Mouse (Mus musculus): ENCODE data around the gene Ipo9.
"Not testable (repeated sequence)": the region's sequence is repeated elsewhere in the genome, so short reads cannot be mapped to it uniquely, and the experiment has no call there.

Gene Ipo9

DNA sequence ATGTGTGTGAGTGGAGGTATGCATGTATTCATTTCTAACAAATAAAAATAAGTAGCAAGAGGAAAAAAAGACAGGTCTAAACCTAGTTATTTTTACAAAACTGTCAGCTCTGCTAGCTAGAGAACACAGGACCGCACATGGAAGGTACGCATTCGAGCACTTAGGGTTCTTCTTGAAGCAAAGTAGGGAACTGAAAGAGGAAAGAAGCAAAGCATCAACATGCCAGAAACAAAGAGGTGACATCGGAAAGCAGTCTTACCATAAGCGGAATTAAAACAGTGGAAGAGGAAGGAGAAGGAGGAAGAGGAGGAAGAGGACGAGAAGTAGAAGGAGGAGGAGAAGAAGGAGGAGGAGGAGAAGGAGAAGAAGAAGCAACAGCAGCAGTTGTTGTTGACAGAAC, 2.9 kb downstream of the Ipo9 start:
- DNase-seq (ENCODE audit: low spot score in 2 of 2): no peak

DNA sequence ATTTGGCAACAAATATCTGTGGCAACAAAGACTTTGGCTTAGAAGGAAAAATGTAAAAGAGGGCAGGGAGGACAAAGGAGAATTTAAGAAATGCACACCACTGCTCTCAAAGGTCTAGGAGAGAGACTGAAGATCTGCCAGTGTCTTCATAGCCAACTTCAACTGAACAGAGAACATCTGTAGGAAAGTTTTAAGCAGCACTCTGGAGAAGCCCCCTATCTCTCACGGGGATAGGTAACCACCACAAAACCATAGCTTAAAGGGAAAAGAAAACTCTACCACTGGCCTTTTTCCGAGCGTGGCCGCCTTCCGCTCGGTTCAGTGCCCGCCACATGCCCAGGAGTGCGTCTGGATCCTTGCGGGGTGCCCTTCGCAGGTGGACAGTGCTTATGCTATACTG, 3.7 kb downstream of the Ipo9 start:
- DNase-seq (ENCODE audit: low spot score in 2 of 2): no peak

DNA sequence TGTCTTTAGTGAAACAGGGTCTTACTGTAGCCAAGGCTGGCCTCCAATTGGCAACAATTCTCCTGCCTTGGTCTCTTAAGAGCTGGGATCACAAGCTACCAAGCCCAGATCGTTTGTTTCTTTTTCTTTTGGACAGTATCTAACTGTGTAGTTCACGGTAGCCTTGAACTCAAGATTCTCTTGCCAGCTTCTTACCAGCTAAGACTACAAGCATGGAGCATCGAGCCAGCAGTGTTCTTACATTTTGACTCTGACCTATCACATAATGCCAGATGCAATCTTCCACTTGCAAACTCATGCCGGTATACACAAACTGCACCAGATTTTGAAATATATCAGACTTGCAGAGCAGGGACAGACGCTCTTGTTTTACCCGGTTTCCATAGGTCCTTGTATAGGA, 7.5 kb downstream of the Ipo9 start:
- DNase-seq (ENCODE audit: low spot score in 2 of 2): no peak

DNA sequence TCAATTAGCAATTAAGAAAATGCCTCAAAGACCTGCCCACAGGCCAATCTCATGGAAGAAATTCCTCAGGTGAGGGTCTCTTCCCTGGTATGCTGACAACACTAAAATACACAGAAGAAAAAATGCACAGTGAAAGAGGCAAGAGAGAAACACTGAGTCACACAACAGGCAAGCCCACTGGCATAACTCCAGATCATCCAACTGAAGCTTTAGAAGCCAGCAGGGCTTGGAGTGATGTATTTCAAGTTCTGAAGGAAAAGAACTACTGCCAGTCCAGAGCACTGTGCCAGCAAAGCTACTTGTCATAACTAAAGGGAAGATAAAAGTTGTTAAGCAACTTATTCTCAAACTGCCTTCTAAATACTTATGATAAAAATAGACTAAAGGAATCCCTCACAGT, 16.3 kb downstream of the Ipo9 start:
- DNase-seq (ENCODE audit: low spot score in 2 of 2): no peak

DNA sequence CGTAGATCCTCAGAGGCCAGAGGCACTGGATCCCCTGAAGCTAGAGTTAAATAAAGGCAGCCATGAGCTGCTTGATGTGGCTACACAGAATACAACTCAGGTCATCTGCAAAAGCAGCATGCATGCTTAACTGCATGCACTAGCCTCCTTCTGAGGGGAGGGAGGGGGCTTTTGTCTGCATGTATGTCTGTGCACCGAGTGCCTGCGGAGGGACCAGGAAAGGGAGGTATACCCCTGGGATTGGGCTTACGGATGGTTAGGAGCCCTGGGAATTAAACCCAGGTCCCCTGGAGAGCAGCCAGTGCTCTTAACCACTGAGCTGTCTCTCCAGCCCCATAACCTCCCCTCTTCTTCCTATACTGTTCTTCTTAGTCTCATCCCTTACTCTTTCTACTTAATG, 18.2 kb downstream of the Ipo9 start:
- DNase-seq (ENCODE audit: low spot score in 2 of 2): no peak

DNA sequence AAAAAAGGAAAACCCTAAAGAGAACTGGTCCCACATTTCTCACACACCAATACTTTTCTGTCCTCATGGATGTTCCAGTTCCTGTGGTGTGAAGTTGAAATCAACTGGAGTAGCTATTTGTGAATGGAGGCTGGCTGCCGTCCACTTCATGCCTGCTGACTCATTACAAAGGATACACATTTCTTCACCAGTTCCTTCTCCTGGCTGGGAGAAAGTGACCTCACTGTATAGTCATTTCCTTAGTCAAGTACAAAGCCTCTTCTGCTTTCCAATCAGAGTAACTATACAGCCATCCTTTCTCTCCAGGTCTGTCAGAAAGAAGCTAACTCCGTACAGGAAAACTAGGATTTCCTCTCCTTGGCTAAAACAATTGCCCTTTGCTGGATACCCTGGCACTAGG, 19.3 kb downstream of the Ipo9 start:
- no peak for DNase-seq (ENCODE audit: low spot score in 2 of 2)

DNA sequence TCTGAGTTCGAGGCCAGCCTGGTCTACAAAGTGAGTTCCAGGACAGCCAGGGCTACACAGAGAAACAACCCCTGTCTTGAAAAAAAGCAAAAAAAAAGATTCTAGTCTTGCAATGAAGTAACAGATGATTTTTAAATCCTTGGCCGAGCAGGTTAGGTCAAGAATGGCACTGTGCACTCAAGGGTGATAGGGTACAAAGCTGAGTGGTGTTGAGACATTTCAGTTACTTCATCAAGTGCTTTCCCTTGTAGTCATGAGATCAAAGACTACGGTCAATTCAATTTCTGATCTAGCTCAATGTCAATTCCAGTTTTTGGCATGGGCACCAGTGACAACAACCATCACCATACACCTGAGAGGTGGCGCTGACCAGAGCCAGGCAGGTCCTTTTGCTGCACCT, 21.3 kb downstream of the Ipo9 start:
- DNase-seq (ENCODE audit: low spot score in 2 of 2): no peak

DNA sequence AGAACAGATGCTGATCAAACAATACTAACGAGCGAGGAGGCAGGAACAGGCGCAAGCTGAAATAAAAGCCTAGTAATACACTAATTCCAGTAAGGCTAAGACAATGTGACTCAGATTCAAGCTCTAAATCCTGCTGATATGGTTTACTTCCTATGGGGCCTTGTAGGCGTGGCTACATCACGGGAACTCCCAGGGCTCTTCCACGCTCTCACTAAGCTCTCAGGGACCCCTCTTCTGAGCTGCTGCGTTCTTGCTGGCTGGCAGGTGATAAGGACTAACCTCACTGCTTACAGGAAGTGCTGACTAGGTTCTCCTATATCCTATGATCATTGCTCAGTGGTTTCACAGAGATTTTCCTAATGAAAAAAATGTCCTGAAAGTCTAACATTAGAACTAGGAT, 24.9 kb downstream of the Ipo9 start:
- no peak for DNase-seq (ENCODE audit: low spot score in 2 of 2)

DNA sequence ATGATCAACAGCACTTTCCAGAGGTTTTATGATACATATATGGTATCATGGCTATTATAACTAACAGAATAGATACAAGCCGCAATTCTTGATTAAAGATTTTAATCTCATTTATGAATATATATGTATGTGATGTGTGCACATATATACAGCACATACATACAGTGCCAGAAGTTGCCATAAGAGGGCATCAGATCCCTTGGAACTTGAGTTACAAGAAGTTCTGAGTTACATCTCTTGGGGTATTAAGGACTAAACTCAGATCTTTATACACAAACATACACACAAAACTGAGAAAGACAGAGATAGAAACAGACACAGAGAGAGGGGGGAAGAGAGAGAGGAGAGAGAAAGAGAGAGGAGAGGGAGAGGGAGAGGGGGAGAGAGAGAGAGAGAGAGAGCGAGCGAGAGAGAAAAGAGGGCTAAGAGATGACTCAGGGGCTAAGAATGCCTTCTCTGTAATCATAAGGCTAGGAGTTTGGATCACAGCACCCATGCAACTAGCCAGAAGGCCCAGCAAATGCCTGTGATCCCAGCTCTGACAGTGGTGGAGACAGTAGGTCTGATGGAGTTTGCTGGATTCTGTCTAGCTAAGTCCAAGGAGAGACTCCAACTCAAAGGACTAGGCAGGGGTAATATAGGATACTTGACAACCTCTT, 28.7 kb downstream of the Ipo9 start:
- DNase-seq (ENCODE audit: low spot score in 2 of 2): no peak

DNA sequence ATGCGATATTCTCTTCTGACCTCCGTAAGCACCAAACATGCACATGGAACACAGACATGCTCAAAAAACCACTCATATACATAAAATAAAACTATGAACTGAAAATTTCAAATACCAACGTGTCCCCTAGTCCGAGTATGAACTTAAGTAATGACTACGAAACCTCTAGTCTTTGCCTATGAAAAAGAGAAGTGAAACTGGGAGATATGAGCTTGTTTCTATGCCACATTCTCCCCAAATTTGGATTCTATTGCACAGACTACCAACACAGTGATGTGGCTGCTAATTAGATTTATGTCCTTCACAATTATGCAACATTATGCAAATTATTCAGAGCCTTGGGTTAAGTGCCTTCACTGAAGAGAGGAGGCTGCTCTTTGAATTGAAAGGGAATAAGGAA, 30.8 kb downstream of the Ipo9 start:
- DNase-seq (ENCODE audit: low spot score in 2 of 2): no peak

DNA sequence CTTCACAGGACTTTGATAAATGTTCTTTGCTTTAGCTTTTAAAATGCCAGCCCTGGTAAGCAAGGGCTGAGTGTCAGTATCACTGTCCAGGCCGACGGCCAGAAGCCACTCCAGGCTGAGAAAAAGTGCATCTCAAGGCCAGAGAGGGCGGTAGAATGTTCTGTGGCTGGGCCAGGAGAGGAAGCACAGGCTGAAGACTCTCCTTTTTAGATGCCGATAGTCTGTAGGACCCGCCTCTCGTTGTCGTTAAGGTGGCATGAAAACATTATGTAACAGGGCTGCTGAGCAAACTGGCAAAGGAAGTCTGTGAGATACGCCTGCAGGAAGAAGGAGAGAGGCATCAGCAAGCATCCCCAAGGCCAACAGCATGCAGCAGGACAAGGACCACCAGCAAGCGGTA, 45.1 kb downstream of the Ipo9 start:
- no peak for DNase-seq (ENCODE audit: low spot score in 2 of 2)

DNA sequence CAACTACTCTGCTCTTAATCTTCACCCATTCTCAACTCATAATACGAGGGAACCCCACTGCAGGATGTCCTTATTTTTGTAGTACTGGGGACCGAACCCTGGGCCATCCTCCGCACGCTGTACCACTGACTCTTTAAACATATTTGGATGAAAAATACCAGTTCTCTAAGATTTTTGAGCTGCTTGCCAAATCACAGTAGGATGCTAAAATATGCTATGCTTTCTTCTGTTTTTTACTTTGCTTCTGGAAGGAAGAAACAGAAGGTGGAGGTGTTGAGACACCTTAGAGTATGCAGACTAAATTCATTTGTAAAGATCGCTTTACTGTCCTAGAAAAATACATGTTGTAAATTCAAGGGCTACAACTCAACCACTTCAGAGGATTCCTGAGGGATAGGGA, 46.1 kb downstream of the Ipo9 start:
- no peak for DNase-seq (ENCODE audit: low spot score in 2 of 2)

DNA sequence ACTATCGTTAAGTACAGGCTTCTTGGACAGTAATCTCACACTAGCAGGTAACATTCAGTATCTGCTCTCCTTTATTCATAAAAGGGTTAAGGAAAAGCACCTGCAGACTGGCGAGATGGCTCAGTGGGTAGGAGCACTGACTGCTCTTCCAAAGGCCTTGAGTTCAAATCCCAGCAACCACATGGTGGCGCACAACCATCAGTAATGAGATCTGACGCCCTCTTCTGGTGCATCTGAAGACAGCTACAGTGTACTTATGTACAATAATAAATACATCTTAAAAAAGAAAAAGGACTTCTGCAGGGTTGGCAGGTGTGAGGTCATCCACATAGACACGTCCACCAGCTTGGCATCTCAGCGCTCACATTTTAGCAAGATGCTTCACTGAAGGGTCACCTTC, 48.7 kb downstream of the Ipo9 start:
- not testable (repeated sequence) for DNase-seq (ENCODE audit: low spot score in 2 of 2)

DNA sequence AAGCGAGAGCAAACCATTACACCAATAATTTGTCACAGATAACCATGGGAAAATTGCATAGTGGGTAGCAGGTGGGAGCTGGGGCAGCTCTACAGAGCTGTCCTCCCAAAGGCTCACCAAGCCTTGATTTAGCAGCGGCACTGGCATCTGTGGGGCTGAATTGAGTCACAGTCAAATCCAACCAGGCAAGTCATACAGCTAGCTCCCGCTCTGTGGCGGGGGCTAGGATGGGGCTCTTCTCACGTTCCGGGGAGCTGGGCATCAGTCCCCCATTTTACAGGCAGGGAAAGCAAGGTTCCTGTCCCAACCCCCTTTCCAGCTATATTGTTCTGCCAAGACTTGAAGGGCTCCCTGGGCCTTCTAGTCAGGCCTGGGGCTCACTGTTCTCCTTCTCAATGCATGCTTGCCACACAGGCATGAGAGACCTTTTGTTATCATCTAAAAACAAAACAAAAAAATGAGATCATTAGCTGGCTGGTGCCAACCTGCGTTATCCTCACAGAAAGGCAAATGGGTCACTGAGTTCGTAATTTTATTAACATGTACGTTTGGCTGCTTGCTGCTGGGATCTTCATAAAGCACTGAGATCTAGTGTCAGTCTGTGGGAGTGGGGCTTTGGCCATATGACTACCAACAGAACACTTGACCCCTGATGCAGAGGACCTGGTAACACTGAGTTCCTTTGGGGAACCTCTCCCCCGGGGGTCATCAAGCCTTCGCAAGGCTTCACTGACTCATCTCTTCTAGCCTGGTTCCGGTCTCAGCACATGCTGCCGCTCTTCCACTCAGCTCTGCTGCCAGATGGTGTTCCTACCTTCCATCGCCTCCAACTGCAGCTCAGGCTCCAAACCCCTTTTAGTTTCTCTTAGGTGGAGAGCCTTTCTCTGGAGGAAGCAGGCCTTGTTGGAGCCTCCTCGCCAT, 50.0 kb downstream of the Ipo9 start:
- DNase-seq (ENCODE audit: low spot score in 2 of 2): no peak

DNA sequence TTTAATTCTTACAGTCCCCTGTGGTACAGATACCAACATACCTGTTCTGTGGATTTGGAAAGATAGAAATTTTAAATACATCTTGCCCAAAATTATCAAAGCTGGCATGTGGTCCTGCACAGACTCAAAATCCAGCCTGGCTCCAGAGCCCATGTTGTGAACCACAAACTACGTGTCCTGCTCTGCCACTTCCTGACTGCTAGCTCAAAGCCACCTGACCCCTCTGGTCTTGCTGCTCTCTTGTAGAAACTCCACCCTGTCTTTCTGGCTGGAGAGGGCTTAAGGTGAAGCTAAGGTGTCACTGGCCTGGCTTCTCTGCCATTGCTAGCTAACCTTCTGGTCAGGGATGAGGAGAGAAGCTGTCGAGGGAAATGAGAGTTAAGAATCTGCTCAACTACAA, 51.3 kb downstream of the Ipo9 start:
- no peak for DNase-seq (ENCODE audit: low spot score in 2 of 2)

DNA sequence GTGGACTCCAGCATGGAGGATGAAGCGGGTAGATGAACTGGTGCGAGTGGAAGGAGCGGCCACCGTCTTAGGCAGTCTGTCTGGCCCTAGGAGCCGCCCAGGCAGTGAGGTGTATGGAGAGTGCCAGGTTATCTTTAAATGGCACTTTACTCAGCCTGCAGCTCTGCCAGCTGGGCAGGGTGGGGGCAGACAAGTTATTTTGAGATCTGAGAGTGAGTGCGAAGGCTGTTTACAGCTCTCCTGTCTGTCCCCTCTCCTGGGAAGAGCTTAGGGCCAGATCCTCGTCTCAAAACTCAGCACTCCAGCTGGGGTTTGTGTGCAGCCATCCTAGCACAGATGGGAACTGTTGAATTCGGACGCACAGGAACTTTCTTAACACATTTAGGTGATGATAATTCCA, 51.7 kb downstream of the Ipo9 start:
- no peak for DNase-seq (ENCODE audit: low spot score in 2 of 2)

DNA sequence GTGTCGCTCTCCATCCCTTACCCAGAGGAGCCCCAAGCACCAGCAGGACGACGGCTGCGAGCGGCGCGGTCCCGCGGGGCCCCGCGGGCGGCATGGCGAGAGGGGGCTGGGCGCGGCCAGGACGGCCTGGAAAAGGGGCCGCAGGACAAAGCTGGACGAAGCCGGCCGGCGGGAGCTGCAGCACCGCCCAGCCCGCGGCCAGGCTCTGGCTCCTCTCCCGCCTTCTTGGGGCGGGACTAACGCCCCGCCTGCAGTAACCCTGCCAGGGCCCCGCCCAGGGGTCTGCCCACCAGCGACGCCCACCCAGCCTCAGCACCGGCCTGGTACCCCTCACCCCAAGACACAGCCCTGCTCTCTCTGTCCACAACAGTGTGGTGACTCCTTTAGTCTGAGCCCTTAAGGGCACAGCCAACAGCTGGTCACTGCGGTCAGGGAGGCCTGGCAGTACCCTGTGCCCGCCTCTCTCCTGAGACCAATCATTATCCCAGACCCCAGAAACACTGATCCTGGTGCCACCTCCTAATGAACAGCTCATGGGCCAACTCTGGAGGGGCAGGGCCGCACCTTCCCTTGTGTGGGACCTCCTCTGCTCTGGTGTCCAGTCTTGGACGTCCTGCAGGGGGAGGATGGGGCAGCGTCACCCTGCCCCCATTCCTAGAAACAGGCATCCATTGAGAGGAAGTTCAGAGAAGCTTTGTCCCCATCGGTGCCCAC, 55.3 kb downstream of the Ipo9 start, which contains the start of gene Shisa4:
TSS of gene Shisa4 (minus strand) at position 370 of the 714 bp plus-strand sequence.
- peak; percentile 58 to 62 for DNase-seq (ENCODE audit: low spot score in 2 of 2)

DNA sequence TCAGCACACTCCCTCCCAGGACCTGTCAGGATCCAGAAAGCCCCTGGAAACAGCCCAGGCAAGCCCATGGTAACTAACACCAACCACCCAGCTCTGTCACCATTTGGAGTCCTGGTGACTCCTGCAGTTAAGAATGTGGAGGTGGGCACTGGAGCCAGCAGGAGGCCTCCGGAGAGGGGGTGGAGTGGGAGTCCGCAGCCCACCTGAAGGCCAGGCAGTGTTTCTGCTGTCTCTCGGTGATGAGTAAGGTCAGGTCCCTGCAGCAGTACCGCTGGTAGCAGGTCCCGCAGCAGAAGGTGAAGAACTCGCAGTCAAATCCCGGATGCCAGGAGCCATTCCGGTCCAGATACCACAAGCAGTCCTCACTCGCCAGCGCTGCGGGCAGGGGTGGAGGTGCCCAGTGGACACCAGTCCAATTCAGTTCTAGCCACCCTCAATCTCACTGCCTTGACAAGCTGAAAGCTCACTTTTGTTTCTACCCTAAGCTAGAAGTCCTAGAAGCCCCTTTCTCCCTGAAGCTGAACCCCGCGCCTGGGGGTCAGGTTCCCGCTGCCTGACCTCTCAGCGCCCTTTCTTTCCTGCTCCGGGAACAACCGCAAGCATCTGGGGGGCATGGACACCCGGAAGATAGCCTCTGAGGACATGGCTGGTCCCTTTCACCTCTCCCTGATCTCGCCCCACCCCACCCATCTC, 56.0 kb downstream of the Ipo9 start:
- DNase-seq (ENCODE audit: low spot score in 2 of 2): no peak

DNA sequence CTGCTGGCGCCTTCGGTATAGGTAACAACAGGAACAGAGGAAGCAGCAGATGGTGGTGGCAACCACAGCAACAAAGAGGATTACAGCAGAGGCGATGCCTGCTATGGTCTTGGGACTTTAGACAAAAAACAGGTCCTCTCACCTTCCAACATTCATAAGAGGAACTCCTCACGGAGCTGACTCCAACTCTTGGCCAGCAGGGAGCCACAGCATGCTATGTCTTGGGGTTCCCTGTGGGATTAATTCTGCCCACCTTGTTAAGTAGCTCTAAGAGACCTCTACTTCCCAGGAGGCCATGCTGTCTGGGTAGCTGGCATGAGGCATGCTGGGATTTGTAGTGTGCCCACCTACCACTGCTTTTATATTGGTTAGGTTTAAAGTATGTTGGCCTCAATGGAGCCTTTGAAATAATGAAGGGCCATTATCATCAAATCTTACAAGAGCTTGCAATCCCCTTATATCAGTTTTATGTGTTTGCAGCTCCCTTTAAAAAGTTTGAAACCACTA, 57.1 kb downstream of the Ipo9 start:
- DNase-seq (ENCODE audit: low spot score in 2 of 2): no peak

DNA sequence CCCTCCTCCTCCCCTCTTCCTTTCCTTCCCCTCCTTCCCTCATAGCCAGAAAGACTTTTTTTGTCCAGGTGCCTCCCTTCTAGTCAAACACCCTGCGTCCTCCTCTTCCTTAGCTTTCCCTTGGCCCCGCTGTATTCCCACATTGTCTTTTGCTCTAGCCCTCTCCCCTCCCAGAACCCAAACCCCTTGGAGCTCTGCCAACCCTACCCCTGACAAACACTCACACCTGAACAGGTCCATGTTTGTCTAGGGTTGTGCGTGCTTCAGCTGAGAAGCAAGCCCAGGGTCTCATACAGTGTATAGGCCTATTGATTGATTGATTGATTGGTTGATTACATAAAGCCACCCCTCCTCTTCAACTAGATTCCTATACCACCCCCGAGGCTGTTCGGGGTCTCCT, 60.9 kb downstream of the Ipo9 start:
- no peak for DNase-seq (ENCODE audit: low spot score in 2 of 2)

DNA sequence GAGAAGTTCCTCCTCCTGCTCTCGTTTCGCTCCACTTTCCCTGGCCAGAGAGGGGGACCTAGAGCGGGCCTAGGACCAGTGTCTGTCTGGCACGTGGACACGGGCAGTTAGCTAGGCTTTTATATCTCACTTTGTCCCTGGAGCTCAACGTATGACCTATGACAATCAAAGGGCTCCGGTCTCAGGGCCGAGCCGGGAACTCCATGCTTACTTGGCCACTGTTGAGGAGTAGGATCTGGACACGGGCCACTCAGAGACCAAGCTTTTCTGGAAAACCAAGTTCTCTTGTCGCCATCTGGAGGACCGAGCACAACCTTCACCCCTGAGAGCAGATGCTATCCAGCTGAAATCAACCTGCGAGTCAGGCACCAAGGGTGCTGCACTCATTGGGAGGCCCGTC, 61.3 kb downstream of the Ipo9 start:
- peak in 1 of 2 experiments; percentile 44 for DNase-seq (ENCODE audit: low spot score in 2 of 2)

DNA sequence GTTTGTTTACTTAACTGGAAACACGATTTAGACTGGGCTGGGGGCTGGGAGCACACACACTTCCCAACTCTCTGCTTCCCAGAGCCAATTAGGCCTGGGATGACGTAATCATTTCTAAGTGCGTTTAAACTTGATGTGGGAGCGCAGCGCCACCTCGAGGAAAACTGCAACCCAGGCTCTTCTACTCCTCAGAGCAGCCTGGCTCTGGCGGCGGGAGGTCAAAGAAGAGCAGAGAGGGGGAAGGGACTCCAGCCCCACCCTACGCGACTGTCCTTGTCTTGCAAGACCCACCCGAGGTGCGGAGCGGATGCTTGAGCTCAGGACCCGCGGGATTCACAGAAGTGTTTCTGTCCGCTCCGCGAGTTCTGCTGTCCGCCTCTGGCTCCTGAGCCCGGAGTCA, 62.1 kb downstream of the Ipo9 start:
- DNase-seq (ENCODE audit: low spot score in 2 of 2): peak; percentile 83 to 84
